Mouse (Mus musculus): ENCODE measurements at regions not wholly inside any gene's neighbourhood (a gene's known extent, or its start where the extent isn't known, plus 50 kb on each side); places are given as distances from the start of the nearest gene placed in this dataset.

DNA sequence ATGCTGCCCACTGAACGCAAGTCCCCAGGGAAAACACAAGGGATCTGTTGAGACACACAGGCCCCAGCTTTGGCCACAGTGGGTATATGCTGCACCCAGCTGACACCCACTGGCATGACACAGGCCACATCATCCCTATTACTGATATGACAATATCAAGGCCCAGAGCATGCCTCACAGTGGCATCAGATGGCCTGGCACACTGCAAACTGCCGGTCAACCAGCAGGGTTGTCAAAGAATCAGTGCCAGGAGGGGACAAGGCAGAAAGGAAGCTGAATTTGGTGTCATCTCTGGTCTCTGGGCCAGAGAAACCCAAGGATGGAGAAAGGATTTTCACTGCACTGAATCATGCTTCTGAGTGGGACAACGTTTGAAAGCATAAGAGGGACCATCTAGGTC is 266.7 kb downstream of the Mroh4 start:
- no peaks in the 10 kb centered on the region for H3K79me2 ChIP-seq (replicated peaks; ENCODE audit: control insufficient read depth, extremely low read depth, insufficient read depth, poor library complexity, severe bottlenecking)
- no peaks in the 10 kb centered on the region for H3K27me3 ChIP-seq (replicated peaks)
- no peak for DNase-seq (ENCODE audit: extremely low read depth)
- peaks cover 59% of the 10 kb centered on the region for H3K9me3 ChIP-seq (replicated peaks; ENCODE audit: low read length)
- H3K4me1 ChIP-seq (ENCODE audit: control insufficient read depth in 1 of 2, insufficient read depth in 2 of 2): no peaks in the 10 kb centered on the region
- no peaks in the 10 kb centered on the region for H3K36me3 ChIP-seq (replicated peaks in 1 of 2; ENCODE audit: control insufficient read depth in 1 of 2, insufficient read depth in 1 of 2, low read length in 1 of 2)
- dilution Hi-C loops (cut with MboI; ENCODE audit: extremely low pct_ligation_motif_present, extremely low pct_unique_long_range_greater_than_20kb, low sequenced_read_pairs) (no loop called here), in situ Hi-C loops (cut with MboI; ENCODE audit: low pct_ligation_motif_present, low pct_unique_long_range_greater_than_20kb, low sequenced_read_pairs) (no loop called here)
- H3K9ac ChIP-seq (ENCODE audit: insufficient read depth, low read depth): no peak overlapping the region
- TF ChIP-seq TBP (conservative IDR thresholded peaks at IDR 0.05; ENCODE audit: low read depth, low read length) (no peak), POLR2A (IDR thresholded peaks at IDR 0.05; ENCODE audit: low read depth, low read length) (no peak), HCFC1 (IDR thresholded peaks at IDR 0.05; ENCODE audit: low read depth, low read length) (no peak), BHLHE40 (IDR thresholded peaks at IDR 0.05; ENCODE audit: low read depth, low read length) (no peak), ELF1 (IDR thresholded peaks at IDR 0.05; ENCODE audit: low read depth, low read length) (no peak), MAX (IDR thresholded peaks at IDR 0.05; ENCODE audit: low read length) (no peak), POLR2AphosphoS2 (IDR thresholded peaks at IDR 0.05; ENCODE audit: low read depth, low read length) (no peak), CTCF (conservative IDR thresholded peaks at IDR 0.05 in 1 of 2, IDR thresholded peaks at IDR 0.05 in 1 of 2; ENCODE audit: low read depth in 2 of 2, low read length in 2 of 2) (no peak), NELFE (IDR thresholded peaks at IDR 0.05; ENCODE audit: low read depth, low read length) (no peak), USF1 (IDR thresholded peaks at IDR 0.05; ENCODE audit: low read depth, low read length) (no peak), ZKSCAN1 (IDR thresholded peaks at IDR 0.05; ENCODE audit: borderline replicate concordance, low read depth, low read length) (no peak), ZMIZ1 (IDR thresholded peaks at IDR 0.05; ENCODE audit: low read depth, low read length) (no peak), JUN (IDR thresholded peaks at IDR 0.05; ENCODE audit: insufficient read depth, low read depth, low read length) (no peak), ZC3H11A (IDR thresholded peaks at IDR 0.05; ENCODE audit: low read depth, low read length) (no peak), CHD2 (IDR thresholded peaks at IDR 0.05; ENCODE audit: low read length) (no peak), KAT2A (IDR thresholded peaks at IDR 0.05; ENCODE audit: insufficient replicate concordance, low read length) (no peak), EP300 (IDR thresholded peaks at IDR 0.05; ENCODE audit: low read length) (no peak), NRF1 (IDR thresholded peaks at IDR 0.05; ENCODE audit: low read depth, low read length) (no peak), ETS1 (conservative IDR thresholded peaks at IDR 0.05; ENCODE audit: low read depth, low read length) (no peak)
- H3K4me2 ChIP-seq (ENCODE audit: insufficient read depth, low read depth, poor library complexity, severe bottlenecking): no peak overlapping the region
- no peak overlapping the region for H3K27ac ChIP-seq (ENCODE audit: insufficient read depth, low read depth)
- H3K4me3 ChIP-seq (replicated peaks in 1 of 3; ENCODE audit: low read depth in 2 of 3, low read length in 2 of 3, poor library complexity in 1 of 3): no peak overlapping the region

DNA sequence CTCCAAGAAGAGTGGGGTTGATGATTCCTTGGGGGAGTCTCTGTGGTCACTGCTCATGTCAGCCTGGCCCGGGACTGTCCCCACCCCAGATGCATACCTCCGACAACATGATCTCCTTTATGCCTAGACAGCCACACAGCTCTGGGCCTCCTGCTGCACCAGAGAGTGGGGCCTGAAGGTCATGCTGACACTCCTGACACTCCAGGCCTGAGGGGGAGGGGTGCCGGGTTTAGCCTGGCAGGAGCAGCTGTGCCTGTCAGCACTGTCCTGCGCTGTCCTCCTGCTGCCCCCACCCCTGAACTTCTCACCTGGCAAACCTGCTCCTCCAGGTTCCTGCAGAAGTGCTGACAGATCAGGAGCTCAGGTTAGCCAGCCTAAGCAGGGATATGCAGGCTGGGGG is 288.2 kb downstream of the Mroh4 start:
- H3K36me3 ChIP-seq (replicated peaks in 1 of 2; ENCODE audit: control insufficient read depth in 1 of 2, insufficient read depth in 1 of 2, low read length in 1 of 2): no peaks in the 10 kb centered on the region
- H3K4me1 ChIP-seq (ENCODE audit: control insufficient read depth in 1 of 2, insufficient read depth in 2 of 2): no peaks in the 10 kb centered on the region
- peaks cover 98% of the 10 kb centered on the region for H3K9me3 ChIP-seq (replicated peaks; ENCODE audit: low read length)
- no peak for TF ChIP-seq ETS1 (conservative IDR thresholded peaks at IDR 0.05; ENCODE audit: low read depth, low read length)
- TF ChIP-seq MYC (IDR thresholded peaks at IDR 0.05; ENCODE audit: low read depth, low read length): no peak
- no peak for TF ChIP-seq CHD1 (IDR thresholded peaks at IDR 0.05; ENCODE audit: low read depth, low read length)
- TF ChIP-seq JUND (conservative IDR thresholded peaks at IDR 0.05; ENCODE audit: low read depth, low read length): no peak
- no peak for TF ChIP-seq CHD2 (IDR thresholded peaks at IDR 0.05; ENCODE audit: low read length)
- no peak for TF ChIP-seq IRF4 (IDR thresholded peaks at IDR 0.05; ENCODE audit: low read depth, low read length)
- no peak for TF ChIP-seq USF2 (conservative IDR thresholded peaks at IDR 0.05; ENCODE audit: low read depth, low read length)
- TF ChIP-seq RCOR1 (conservative IDR thresholded peaks at IDR 0.05; ENCODE audit: low read depth, low read length): no peak
- TF ChIP-seq NRF1 (IDR thresholded peaks at IDR 0.05; ENCODE audit: low read depth, low read length): no peak
- no peaks in the 10 kb centered on the region for H3K79me2 ChIP-seq (replicated peaks; ENCODE audit: control insufficient read depth, extremely low read depth, insufficient read depth, poor library complexity, severe bottlenecking)
- dilution Hi-C loops (cut with MboI; ENCODE audit: extremely low pct_ligation_motif_present, extremely low pct_unique_long_range_greater_than_20kb, low sequenced_read_pairs) (no loop called here), in situ Hi-C loops (cut with MboI; ENCODE audit: low pct_ligation_motif_present, low pct_unique_long_range_greater_than_20kb, low sequenced_read_pairs) (no loop called here)
- H3K27ac ChIP-seq (ENCODE audit: insufficient read depth, low read depth): no peak overlapping the region
- no peak overlapping the region for H3K4me3 ChIP-seq (replicated peaks in 1 of 3; ENCODE audit: low read depth in 2 of 3, low read length in 2 of 3, poor library complexity in 1 of 3)
- no peaks in the 10 kb centered on the region for H3K27me3 ChIP-seq (replicated peaks)
- no peak for DNase-seq (ENCODE audit: extremely low read depth)
- H3K9ac ChIP-seq (ENCODE audit: insufficient read depth, low read depth): no peak overlapping the region
- H3K4me2 ChIP-seq (ENCODE audit: insufficient read depth, low read depth, poor library complexity, severe bottlenecking): no peak overlapping the region
